Comparison of ENCODE assay signal across 10 mouse cellular contexts in genomic region chr17:6745503-6745902, GRCm38 (mm10). TPM values are rescaled to one million over a fixed set of nuclear protein-coding genes. Genes with fewer than 3 reads are reported as not detected.
A peak's percentile ranks its signal among the peaks of the same experiment; 100 is the strongest.
DNase-seq lines count a peak whose midpoint lies in the region; ATAC-seq and TF ChIP-seq lines count a peak whose summit lies in the region.
"Had no signal": no experiment of that assay in that cellular context is flagged by ENCODE, and none has a peak within 500 bp of the region (broad histone marks: within the 10 kb centered on the region; RNA-seq: fewer than 3 reads in every experiment).

No protein-coding gene starts in this region.

- 0 out of 2 replicates have a peak, but pooled peaks have one; percentile 20 for TF ChIP-seq POLR2A in thymus, adult 2 months (IDR thresholded peaks at IDR 0.05; ENCODE audit: control insufficient read depth, extremely low read depth, insufficient read depth, low read length, poor library complexity)

- H3K9me3 ChIP-seq in heart, postnatal 0 days (replicated peaks; ENCODE audit: control insufficient read depth, low read length), result no peaks in the 10 kb centered on the region
- no peaks in the 10 kb centered on the region for H3K9me3 ChIP-seq in limb, embryonic 12.5 days
- H3K9me3 ChIP-seq: neural tube, embryonic 12.5 days had no signal

- H3K27me3 ChIP-seq in heart, postnatal 0 days (ENCODE audit: control insufficient read depth, insufficient read depth, low read length), result no peaks in the 10 kb centered on the region
- no peaks in the 10 kb centered on the region for H3K27me3 ChIP-seq in thymus, adult 2 months (ENCODE audit: control insufficient read depth, insufficient read depth, low read length)
- no peaks in the 10 kb centered on the region for H3K27me3 ChIP-seq in limb, embryonic 12.5 days
- H3K27me3 ChIP-seq: neural tube, embryonic 12.5 days had no signal

- ATAC-seq in heart, postnatal 0 days (ENCODE audit: insufficient read depth, low read depth), result no peak
- ATAC-seq in limb, embryonic 12.5 days (ENCODE audit: insufficient number of reproducible peaks, insufficient read depth, low FRiP score, low TSS enrichment, low read depth), result no peak
- no peak for ATAC-seq in megakaryocyte, adult 5-6 weeks (ENCODE audit: poor library complexity, severe bottlenecking)

- no peak for TF ChIP-seq EP300 in heart, postnatal 0 days (IDR thresholded peaks at IDR 0.05; ENCODE audit: low read depth)

- peak overlapping the region; percentile 24; the same call in 1 of the 2 replicates for H3K27ac ChIP-seq in heart, postnatal 0 days (ENCODE audit: low read depth)
- H3K27ac ChIP-seq in thymus, adult 2 months (ENCODE audit: control insufficient read depth, insufficient read depth, low read length), result peak overlapping the region; percentile 99
- H3K27ac ChIP-seq in limb, embryonic 12.5 days, result peak overlapping the region; percentile 53; the same call in 1 of the 2 replicates
- H3K27ac ChIP-seq: neural tube, embryonic 12.5 days had no signal

- H3K36me3 ChIP-seq in heart, postnatal 0 days (replicated peaks; ENCODE audit: control insufficient read depth, insufficient read depth, low read length), result peaks cover 42% of the 10 kb centered on the region
- peaks cover 79% of the 10 kb centered on the region for H3K36me3 ChIP-seq in thymus, adult 2 months (ENCODE audit: control insufficient read depth, insufficient read depth, low read length)
- H3K36me3 ChIP-seq in limb, embryonic 12.5 days, result peaks cover 26% of the 10 kb centered on the region

- H3K9ac ChIP-seq in heart, postnatal 0 days (replicated peaks; ENCODE audit: low read depth, low read length), result no peak overlapping the region; the same call in 1 of the 2 replicates
- H3K9ac ChIP-seq in limb, embryonic 12.5 days (replicated peaks), result no peak overlapping the region
- H3K9ac ChIP-seq: neural tube, embryonic 12.5 days had no signal

- H3K4me2 ChIP-seq in heart, postnatal 0 days (ENCODE audit: low read depth, low read length), result no peak overlapping the region
- H3K4me2 ChIP-seq in limb, embryonic 12.5 days, result no peak overlapping the region
- H3K4me2 ChIP-seq: neural tube, embryonic 12.5 days had no signal

- H3K4me3 ChIP-seq in heart, postnatal 0 days (ENCODE audit: low read depth, low read length), result no peak overlapping the region
- no peak overlapping the region for H3K4me3 ChIP-seq in thymus, adult 2 months (ENCODE audit: control insufficient read depth, insufficient read depth, low read length)
- H3K4me3 ChIP-seq in limb, embryonic 12.5 days (replicated peaks), result no peak overlapping the region
- H3K4me3 ChIP-seq: neural tube, embryonic 12.5 days had no signal

- H3K4me1 ChIP-seq in heart, postnatal 0 days (ENCODE audit: control insufficient read depth, insufficient read depth), result peaks cover 53% of the 10 kb centered on the region
- H3K4me1 ChIP-seq in thymus, adult 2 months (replicated peaks; ENCODE audit: control insufficient read depth, insufficient read depth, low read length), result peaks cover 75% of the 10 kb centered on the region
- H3K4me1 ChIP-seq in limb, embryonic 12.5 days (replicated peaks), result peaks cover 63% of the 10 kb centered on the region

- no peak for DNase-seq in heart, postnatal 0 days (ENCODE audit: low spot score)
- no peak for DNase-seq in heart, postnatal 36 days
- peak; percentile 51 for DNase-seq in thymus, adult 2 months
- DNase-seq in thymus, postnatal 4 days, result no peak
- DNase-seq in adrenal gland, postnatal 25 days, result no peak
- DNase-seq in right cerebral cortex, adult 18-20 months, result no peak
- DNase-seq: layer of hippocampus, adult 9-11 months had no signal

- intact Hi-C loops in heart, postnatal 36 days (cut with DNase I), result no loop called here

- 86% methylated on average over 5 of the region's 5 CpGs for WGBS in heart, postnatal 0 days
- WGBS in thymus, adult 2 months, result 15% methylated on average over 5 of the region's 5 CpGs
- WGBS in limb, embryonic 12.5 days, result 56% methylated on average over 5 of the region's 5 CpGs

- no peak for TF ChIP-seq CTCF in heart, postnatal 0 days (IDR thresholded peaks at IDR 0.05; ENCODE audit: low read depth)
- 0 out of 2 replicates have a peak, but pooled peaks have one; percentile 11 for TF ChIP-seq CTCF in thymus, adult 2 months (IDR thresholded peaks at IDR 0.05; ENCODE audit: borderline replicate concordance, control insufficient read depth, extremely low read depth, insufficient read depth, low read length, poor library complexity)

RNA-seq across cellular contexts. Expression of gene Ezr, which starts 37.1 kb away (rescaled TPM):
- total RNA-seq in heart, postnatal 0 days (2014; rRNA removed; ENCODE audit: low replicate concordance), result 91.3 and 103 TPM in 2 replicates
- 126 and 141 TPM in 2 replicates for polyA plus RNA-seq in heart, postnatal 0 days (2015; fragmentation: Nextera tagmentation; extraction: Ambion mirVana)
- total RNA-seq in heart, postnatal 36 days (2021), result 10 to 100 TPM; 35.0 to 43.3 TPM
- polyA plus RNA-seq in thymus, adult 2 months (2012; rRNA removed), result 149 and 189 TPM in 2 replicates
- polyA plus RNA-seq in limb, embryonic 12.5 days (2016; fragmentation: Nextera tagmentation; extraction: Ambion mirVana), result 40.1 and 46.9 TPM in 2 replicates
- total RNA-seq in adrenal gland, postnatal 25 days (2021), result 17.9 and 29.0 TPM in 2 replicates
- total RNA-seq in megakaryocyte, adult 5-6 weeks (2015), result 45.8 and 49.8 TPM in 2 replicates
- 130 and 175 TPM in 2 replicates for total RNA-seq in megakaryocyte, adult 5-6 weeks (2017)

Comparison
In these comparisons a context has a peak if more than half of its experiments do, and no peak if none do; other contexts are left out.
1. H3K27ac ChIP-seq: peak in every context shown above with its lines; median percentile 99 in thymus, adult 2 months; 53 in limb, embryonic 12.5 days; 24 in heart, postnatal 0 days.